Mouse (Mus musculus): Measurements from ENCODE around the gene Mogat1. TPM values are rescaled to one million over a fixed set of nuclear protein-coding genes. Genes with fewer than 3 reads are reported as not detected.
A peak's percentile ranks its signal among the peaks of the same experiment; 100 is the strongest.

Mogat1 gene
- polyA plus RNA-seq, 1 experiment = not detected

DNA sequence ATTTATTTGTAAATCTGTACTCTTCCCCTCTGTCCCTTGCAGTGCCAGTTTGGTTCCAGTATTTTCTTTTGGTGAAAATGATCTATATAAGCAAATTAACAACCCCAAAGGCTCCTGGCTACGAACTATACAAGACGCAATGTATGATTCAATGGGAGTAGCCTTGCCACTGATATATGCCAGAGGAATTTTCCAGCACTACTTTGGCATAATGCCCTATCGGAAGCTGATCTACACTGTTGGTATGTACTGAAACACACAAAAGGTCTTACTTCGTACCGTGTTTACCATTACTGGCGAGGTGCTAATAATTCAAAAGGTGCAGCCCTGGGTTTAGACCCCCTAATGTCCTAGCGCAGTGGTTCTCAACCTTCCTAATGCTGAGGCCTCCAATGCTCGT is 18.2 kb downstream of the Mogat1 start:
- H3K4me2 ChIP-seq (ENCODE audit: low read depth) = no peak overlapping the region
- H3K36me3 ChIP-seq (ENCODE audit: control insufficient read depth, insufficient read depth) = no peaks in the 10 kb centered on the region
- H3ac ChIP-seq (ENCODE audit: control insufficient read depth, insufficient read length) = no peak overlapping the region
- TF ChIP-seq SRF (IDR thresholded peaks at IDR 0.05; ENCODE audit: control insufficient read depth, insufficient read length, low read depth) (no peak), POLR2AphosphoS2 (IDR thresholded peaks at IDR 0.05; ENCODE audit: insufficient read length, low read depth) (no peak), REST (IDR thresholded peaks at IDR 0.05; ENCODE audit: insufficient read depth, insufficient read length) (no peak), CEBPB (IDR thresholded peaks at IDR 0.05; ENCODE audit: insufficient read depth, poor library complexity, severe bottlenecking) (no peak), E2F4 (IDR thresholded peaks at IDR 0.05; ENCODE audit: insufficient read depth) (no peak), MYOG (IDR thresholded peaks at IDR 0.05; ENCODE audit: control insufficient read depth in 1 of 3, insufficient read depth in 1 of 3, insufficient read length in 2 of 3, low read depth in 2 of 3) (no peak), MYOD1 (IDR thresholded peaks at IDR 0.05; ENCODE audit: control insufficient read depth in 1 of 3, insufficient read length in 2 of 3, low read depth in 2 of 3) (no peak), MAX (IDR thresholded peaks at IDR 0.05; ENCODE audit: low read depth) (no peak), POLR2A (IDR thresholded peaks at IDR 0.05; ENCODE audit: insufficient read length, low read depth) (no peak), USF1 (IDR thresholded peaks at IDR 0.05; ENCODE audit: low read depth) (no peak), TCF3 (IDR thresholded peaks at IDR 0.05; ENCODE audit: insufficient read length, low read depth) (no peak), TCF12 (IDR thresholded peaks at IDR 0.05; ENCODE audit: insufficient read depth, poor library complexity, severe bottlenecking) (no peak)
- H3K27me3 ChIP-seq (ENCODE audit: control insufficient read depth, insufficient read depth, insufficient read length) = no peaks in the 10 kb centered on the region
- no peaks in the 10 kb centered on the region for H3K79me2 ChIP-seq (ENCODE audit: control insufficient read depth, insufficient read depth)
- no peak overlapping the region for H3K4me3 ChIP-seq

DNA sequence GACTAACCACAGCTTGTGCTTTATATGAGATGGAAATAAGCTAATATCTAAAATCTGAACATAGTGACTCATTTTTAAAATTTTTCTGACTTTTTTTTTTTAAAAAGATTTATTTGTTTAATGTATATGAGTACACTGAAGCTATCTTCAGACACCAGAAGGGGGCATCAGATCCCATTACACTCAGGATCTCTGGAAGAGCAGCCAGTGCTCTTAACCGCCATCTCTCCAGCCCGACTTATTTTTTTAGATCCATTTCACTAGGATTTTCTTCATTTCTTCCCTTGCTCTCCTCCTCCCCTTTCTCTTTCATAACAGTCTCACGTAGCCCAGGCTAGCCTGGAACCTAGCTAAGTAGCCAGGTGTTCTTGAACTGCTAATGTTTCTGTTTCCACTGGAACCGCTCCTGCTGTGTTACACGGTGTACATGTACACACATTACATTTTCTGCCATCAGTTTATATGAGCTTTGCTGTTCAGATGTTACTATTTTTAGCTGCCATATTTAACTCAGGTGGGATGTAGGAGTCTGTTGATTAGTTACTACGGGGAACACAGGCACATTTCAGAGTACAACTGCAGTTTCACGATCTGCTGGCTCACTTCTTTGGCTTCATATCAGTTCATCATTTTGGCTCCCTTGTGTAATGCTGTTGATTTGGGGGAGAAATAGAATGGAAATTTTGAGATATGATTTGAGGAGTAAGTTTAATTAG is 19.9 kb downstream of the Mogat1 start:
- H3K4me2 ChIP-seq (ENCODE audit: low read depth) = no peak overlapping the region
- H3ac ChIP-seq (ENCODE audit: control insufficient read depth, insufficient read length) = no peak overlapping the region
- no peaks in the 10 kb centered on the region for H3K36me3 ChIP-seq (ENCODE audit: control insufficient read depth, insufficient read depth)
- H3K4me3 ChIP-seq = no peak overlapping the region
- no peaks in the 10 kb centered on the region for H3K27me3 ChIP-seq (ENCODE audit: control insufficient read depth, insufficient read depth, insufficient read length)
- TF ChIP-seq E2F4 (IDR thresholded peaks at IDR 0.05; ENCODE audit: insufficient read depth) (no peak), POLR2AphosphoS2 (IDR thresholded peaks at IDR 0.05; ENCODE audit: insufficient read length, low read depth) (no peak), SRF (IDR thresholded peaks at IDR 0.05; ENCODE audit: control insufficient read depth, insufficient read length, low read depth) (no peak), MAX (IDR thresholded peaks at IDR 0.05; ENCODE audit: low read depth) (no peak), TCF3 (IDR thresholded peaks at IDR 0.05; ENCODE audit: insufficient read length, low read depth) (no peak), USF1 (IDR thresholded peaks at IDR 0.05; ENCODE audit: low read depth) (no peak), CEBPB (IDR thresholded peaks at IDR 0.05; ENCODE audit: insufficient read depth, poor library complexity, severe bottlenecking) (no peak), TCF12 (IDR thresholded peaks at IDR 0.05; ENCODE audit: insufficient read depth, poor library complexity, severe bottlenecking) (no peak), MYOG (IDR thresholded peaks at IDR 0.05; ENCODE audit: control insufficient read depth in 1 of 3, insufficient read depth in 1 of 3, insufficient read length in 2 of 3, low read depth in 2 of 3) (no peak), REST (IDR thresholded peaks at IDR 0.05; ENCODE audit: insufficient read depth, insufficient read length) (no peak), MYOD1 (IDR thresholded peaks at IDR 0.05; ENCODE audit: control insufficient read depth in 1 of 3, insufficient read length in 2 of 3, low read depth in 2 of 3) (no peak)
- no peaks in the 10 kb centered on the region for H3K79me2 ChIP-seq (ENCODE audit: control insufficient read depth, insufficient read depth)

DNA sequence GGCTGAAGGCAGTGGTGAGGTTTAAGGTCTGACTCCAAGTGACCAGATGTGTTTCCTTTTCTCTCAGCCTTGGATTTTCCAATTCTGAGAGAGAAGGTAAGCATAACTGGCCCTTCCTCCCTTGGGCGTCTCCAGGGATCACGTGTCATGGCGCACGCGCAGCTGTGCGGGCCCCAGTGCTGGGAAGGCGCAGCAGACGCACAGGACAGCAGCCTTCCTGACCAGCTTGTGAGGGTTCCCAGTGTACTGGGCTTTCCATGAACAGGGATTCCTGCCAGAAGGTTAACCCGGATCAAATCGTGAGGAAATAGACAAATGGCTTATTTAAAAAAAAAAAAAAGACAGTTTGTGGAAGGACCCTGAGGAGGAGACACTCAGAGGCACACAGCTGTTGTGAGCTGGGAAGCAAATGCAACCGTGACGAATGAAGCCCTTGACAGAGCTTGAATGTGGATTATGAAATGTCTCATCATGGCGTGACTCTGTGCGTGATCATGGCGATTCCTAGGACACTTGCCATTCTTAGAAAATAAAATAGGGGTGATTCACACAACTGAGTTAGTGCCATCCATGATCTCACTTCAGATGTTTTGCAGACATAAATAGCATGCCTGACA is 21.5 kb downstream of the Mogat1 start:
- Histone ChIP-seq H3K36me3 (ENCODE audit: control insufficient read depth, insufficient read depth) (no peaks in the 10 kb centered on the region), H3K79me2 (ENCODE audit: control insufficient read depth, insufficient read depth) (no peaks in the 10 kb centered on the region), H3K4me2 (ENCODE audit: low read depth) (peak overlapping the region; percentile 57), H3K27me3 (ENCODE audit: control insufficient read depth, insufficient read depth, insufficient read length) (no peaks in the 10 kb centered on the region), H3ac (ENCODE audit: control insufficient read depth, insufficient read length) (no peak overlapping the region), H3K4me3 (no peak overlapping the region)
- TF ChIP-seq POLR2A (IDR thresholded peaks at IDR 0.05; ENCODE audit: insufficient read length, low read depth) (peak; percentile 49), TCF12 (IDR thresholded peaks at IDR 0.05; ENCODE audit: insufficient read depth, poor library complexity, severe bottlenecking) (peak; percentile 23), E2F4 (IDR thresholded peaks at IDR 0.05; ENCODE audit: insufficient read depth) (no peak), MYOG (IDR thresholded peaks at IDR 0.05; ENCODE audit: control insufficient read depth in 1 of 3, insufficient read depth in 1 of 3, insufficient read length in 2 of 3, low read depth in 2 of 3) (peak in 2 of 3 experiments; percentile 80 to 84), REST (IDR thresholded peaks at IDR 0.05; ENCODE audit: insufficient read depth, insufficient read length) (no peak), USF1 (IDR thresholded peaks at IDR 0.05; ENCODE audit: low read depth) (peak; percentile 67), TCF3 (IDR thresholded peaks at IDR 0.05; ENCODE audit: insufficient read length, low read depth) (peak; percentile 31), MYOD1 (IDR thresholded peaks at IDR 0.05; ENCODE audit: control insufficient read depth in 1 of 3, insufficient read length in 2 of 3, low read depth in 2 of 3) (peak; percentile 27 to 67 (median 48)), POLR2AphosphoS2 (IDR thresholded peaks at IDR 0.05; ENCODE audit: insufficient read length, low read depth) (no peak), MAX (IDR thresholded peaks at IDR 0.05; ENCODE audit: low read depth) (no peak), CEBPB (IDR thresholded peaks at IDR 0.05; ENCODE audit: insufficient read depth, poor library complexity, severe bottlenecking) (peak; percentile 38; the same call in 1 of the 2 replicates), SRF (IDR thresholded peaks at IDR 0.05; ENCODE audit: control insufficient read depth, insufficient read length, low read depth) (no peak)

DNA sequence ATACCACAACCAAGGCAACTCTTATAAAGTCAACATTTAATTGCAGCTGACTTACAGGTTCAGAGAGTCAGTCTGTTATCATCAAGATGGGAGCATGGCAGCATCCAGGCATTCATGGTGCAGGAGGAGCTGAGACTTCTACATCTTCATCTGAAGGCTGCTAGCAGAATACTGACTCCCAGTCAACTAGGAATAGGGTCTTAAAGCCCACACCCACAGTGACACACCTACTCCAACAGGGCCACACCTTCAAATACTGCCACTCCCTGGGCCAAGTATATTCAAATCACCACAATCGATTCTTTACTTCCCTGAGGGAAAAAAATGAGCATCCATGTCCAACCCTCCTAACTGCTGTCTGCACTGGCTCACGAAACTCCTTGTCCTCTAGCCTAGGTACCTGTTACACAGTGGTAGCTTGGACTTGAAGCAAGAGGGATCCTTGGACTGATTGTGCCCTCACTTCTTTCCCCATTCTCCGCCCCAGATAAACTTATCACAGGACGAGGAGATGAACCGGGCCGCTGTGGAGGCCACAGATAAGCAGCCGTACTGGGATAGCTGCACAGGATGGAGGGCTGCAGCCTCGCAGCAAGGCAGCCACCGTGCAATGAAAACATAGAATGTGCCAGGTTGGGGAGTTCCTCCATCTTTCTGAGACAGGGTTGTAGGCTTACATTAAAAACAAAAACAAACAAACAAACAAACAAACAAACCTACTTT is 23.8 kb downstream of the Mogat1 start:
- H3K79me2 ChIP-seq (ENCODE audit: control insufficient read depth, insufficient read depth) = no peaks in the 10 kb centered on the region
- TF ChIP-seq CEBPB (IDR thresholded peaks at IDR 0.05; ENCODE audit: insufficient read depth, poor library complexity, severe bottlenecking) = no peak
- TF ChIP-seq SRF (IDR thresholded peaks at IDR 0.05; ENCODE audit: control insufficient read depth, insufficient read length, low read depth) = no peak
- no peak for TF ChIP-seq USF1 (IDR thresholded peaks at IDR 0.05; ENCODE audit: low read depth)
- no peak for TF ChIP-seq E2F4 (IDR thresholded peaks at IDR 0.05; ENCODE audit: insufficient read depth)
- no peak for TF ChIP-seq TCF12 (IDR thresholded peaks at IDR 0.05; ENCODE audit: insufficient read depth, poor library complexity, severe bottlenecking)
- no peak for TF ChIP-seq MYOG (IDR thresholded peaks at IDR 0.05; ENCODE audit: control insufficient read depth in 1 of 3, insufficient read depth in 1 of 3, insufficient read length in 2 of 3, low read depth in 2 of 3)
- H3K4me2 ChIP-seq (ENCODE audit: low read depth) = no peak overlapping the region

More for the DNA sequence above, 23.8 kb downstream of the Mogat1 start:
- Histone ChIP-seq H3K27me3 (ENCODE audit: control insufficient read depth, insufficient read depth, insufficient read length) (no peaks in the 10 kb centered on the region), H3K36me3 (ENCODE audit: control insufficient read depth, insufficient read depth) (no peaks in the 10 kb centered on the region), H3ac (ENCODE audit: control insufficient read depth, insufficient read length) (no peak overlapping the region), H3K4me3 (no peak overlapping the region)
